Mouse (Mus musculus): ENCODE results near the gene Cckbr. TPM values are rescaled to one million over a fixed set of nuclear protein-coding genes. Genes with fewer than 3 reads are reported as not detected.

The Cckbr gene
- polyA plus RNA-seq (2014; fragmentation: Illumina TruSeq; extraction: RNeasy Lipid Tissue Mini Kit (QIAGEN cat#74804); ENCODE audit: low read depth, low replicate concordance): not detected

GRCm38 (mm10) chr7:105425424-105426043, at the start of gene Cckbr:
TSS of gene Cckbr (plus strand) at chr7:105425731.

GRCm38 (mm10) chr7:105399935-105400624, 25.5 kb upstream of the Cckbr start, which contains the start of gene Fam160a2:
TSS of gene Fam160a2 (minus strand) at chr7:105400054.

DNA sequence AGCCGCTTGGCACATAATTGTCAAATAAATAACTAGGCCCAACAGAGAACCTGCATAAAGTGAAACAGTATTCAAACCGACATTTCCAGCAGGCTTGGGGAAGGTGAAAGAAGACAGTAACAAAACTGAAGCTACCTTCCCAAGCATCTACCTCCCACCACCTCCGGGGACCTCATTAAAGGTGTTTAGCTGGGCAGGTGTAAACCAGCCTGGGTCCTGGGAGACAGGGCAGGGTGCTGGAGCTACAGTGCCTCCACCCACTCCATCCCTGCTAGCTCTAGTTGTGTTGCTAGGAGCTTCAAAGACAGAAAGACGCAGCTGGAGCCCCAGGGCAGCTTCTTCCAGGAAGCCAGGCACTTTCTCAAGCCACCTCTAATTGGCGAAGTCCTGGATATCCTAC, 21.3 kb upstream of the Cckbr start, which contains the start of gene Cnga4:
Gene Cnga4, plus strand, starts transcription at position 301 of the 400 bp plus-strand sequence.

GRCm38 (mm10) chr7:105481505-105482411, 56.2 kb downstream of the Cckbr start, which contains the start of gene Cavin3:
TSS of gene Cavin3 (minus strand) at chr7:105482300.

Other genes starting within 250 kb of the Cckbr start
- not detected for gene Olfr685, start 239.7 kb upstream of the Cckbr start, polyA plus RNA-seq (2014; fragmentation: Illumina TruSeq; extraction: RNeasy Lipid Tissue Mini Kit (QIAGEN cat#74804); ENCODE audit: low read depth, low replicate concordance)
- gene Olfr686, start 218.2 kb upstream of the Cckbr start, polyA plus RNA-seq (2014; fragmentation: Illumina TruSeq; extraction: RNeasy Lipid Tissue Mini Kit (QIAGEN cat#74804); ENCODE audit: low read depth, low replicate concordance): not detected
- not detected for gene Olfr688, start 137.6 kb upstream of the Cckbr start, polyA plus RNA-seq (2014; fragmentation: Illumina TruSeq; extraction: RNeasy Lipid Tissue Mini Kit (QIAGEN cat#74804); ENCODE audit: low read depth, low replicate concordance)
- not detected for gene Olfr689, start 114.6 kb upstream of the Cckbr start, polyA plus RNA-seq (2014; fragmentation: Illumina TruSeq; extraction: RNeasy Lipid Tissue Mini Kit (QIAGEN cat#74804); ENCODE audit: low read depth, low replicate concordance)
- gene Olfr690, start 91.6 kb upstream of the Cckbr start, polyA plus RNA-seq (2014; fragmentation: Illumina TruSeq; extraction: RNeasy Lipid Tissue Mini Kit (QIAGEN cat#74804); ENCODE audit: low read depth, low replicate concordance): not detected
- not detected for gene Olfr691, start 83.5 kb upstream of the Cckbr start, polyA plus RNA-seq (2014; fragmentation: Illumina TruSeq; extraction: RNeasy Lipid Tissue Mini Kit (QIAGEN cat#74804); ENCODE audit: low read depth, low replicate concordance)
- not detected for gene Olfr692, start 57.5 kb upstream of the Cckbr start, polyA plus RNA-seq (2014; fragmentation: Illumina TruSeq; extraction: RNeasy Lipid Tissue Mini Kit (QIAGEN cat#74804); ENCODE audit: low read depth, low replicate concordance)
- gene Gm5901, start 50.7 kb upstream of the Cckbr start, polyA plus RNA-seq (2014; fragmentation: Illumina TruSeq; extraction: RNeasy Lipid Tissue Mini Kit (QIAGEN cat#74804); ENCODE audit: low read depth, low replicate concordance): not detected
- gene Fam160a2, start 25.7 kb upstream of the Cckbr start, polyA plus RNA-seq (2014; fragmentation: Illumina TruSeq; extraction: RNeasy Lipid Tissue Mini Kit (QIAGEN cat#74804); ENCODE audit: low read depth, low replicate concordance): 20.8 TPM
- not detected for gene Cnga4, start 21.2 kb upstream of the Cckbr start, polyA plus RNA-seq (2014; fragmentation: Illumina TruSeq; extraction: RNeasy Lipid Tissue Mini Kit (QIAGEN cat#74804); ENCODE audit: low read depth, low replicate concordance)
- gene Cavin3, start 56.6 kb downstream of the Cckbr start, polyA plus RNA-seq (2014; fragmentation: Illumina TruSeq; extraction: RNeasy Lipid Tissue Mini Kit (QIAGEN cat#74804); ENCODE audit: low read depth, low replicate concordance): 22.7 TPM
- gene Smpd1, start 128.6 kb downstream of the Cckbr start, polyA plus RNA-seq (2014; fragmentation: Illumina TruSeq; extraction: RNeasy Lipid Tissue Mini Kit (QIAGEN cat#74804); ENCODE audit: low read depth, low replicate concordance): 166 TPM
- gene Apbb1, start 155.9 kb downstream of the Cckbr start, polyA plus RNA-seq (2014; fragmentation: Illumina TruSeq; extraction: RNeasy Lipid Tissue Mini Kit (QIAGEN cat#74804); ENCODE audit: low read depth, low replicate concordance): 185 TPM
- gene Hpx, start 174.4 kb downstream of the Cckbr start, polyA plus RNA-seq (2014; fragmentation: Illumina TruSeq; extraction: RNeasy Lipid Tissue Mini Kit (QIAGEN cat#74804); ENCODE audit: low read depth, low replicate concordance): 1.9 TPM
- 32.2 TPM for gene Trim3, start 207.8 kb downstream of the Cckbr start, polyA plus RNA-seq (2014; fragmentation: Illumina TruSeq; extraction: RNeasy Lipid Tissue Mini Kit (QIAGEN cat#74804); ENCODE audit: low read depth, low replicate concordance)
- gene Timm10b, start 214.3 kb downstream of the Cckbr start, polyA plus RNA-seq (2014; fragmentation: Illumina TruSeq; extraction: RNeasy Lipid Tissue Mini Kit (QIAGEN cat#74804); ENCODE audit: low read depth, low replicate concordance): 70.9 TPM
- gene Arfip2, start 214.7 kb downstream of the Cckbr start, polyA plus RNA-seq (2014; fragmentation: Illumina TruSeq; extraction: RNeasy Lipid Tissue Mini Kit (QIAGEN cat#74804); ENCODE audit: low read depth, low replicate concordance): 26.5 TPM
- gene Gm45799, start 214.8 kb downstream of the Cckbr start, polyA plus RNA-seq (2014; fragmentation: Illumina TruSeq; extraction: RNeasy Lipid Tissue Mini Kit (QIAGEN cat#74804); ENCODE audit: low read depth, low replicate concordance): 16.1 TPM
- 0.86 TPM for gene Dnhd1, start 225.1 kb downstream of the Cckbr start, polyA plus RNA-seq (2014; fragmentation: Illumina TruSeq; extraction: RNeasy Lipid Tissue Mini Kit (QIAGEN cat#74804); ENCODE audit: low read depth, low replicate concordance)